Mouse (Mus musculus) thymus, adult 2 months (tissue): Measurements from ENCODE around the gene Fyb. TPM values are rescaled to one million over a fixed set of nuclear protein-coding genes. Genes with fewer than 3 reads are reported as not detected.
A peak's percentile ranks its signal among the peaks of the same experiment; 100 is the strongest.

Experiments used
- DNase-seq: peaks from one replicate; pipeline ENCODE4 v3.0.0; 2021
- H3K27ac ChIP-seq: fragments of 200-500 bp; 2 replicates; pipeline ENCODE4 v1.5.1; 2012; ENCODE audit warnings: low read length, control low read depth; ENCODE audit not compliant: control insufficient read depth, insufficient read depth
- H3K27me3 ChIP-seq: fragments of 200-500 bp; 2 replicates; pipeline ENCODE4 v1.6.1; 2012; ENCODE audit warnings: mild to moderate bottlenecking, low read length, moderate library complexity, mixed read lengths; ENCODE audit not compliant: control insufficient read depth, insufficient read depth
- H3K36me3 ChIP-seq: fragments of 200-500 bp; 2 replicates; pipeline ENCODE4 v1.6.1; 2012; ENCODE audit warnings: mild to moderate bottlenecking, low read length, moderate library complexity; ENCODE audit not compliant: control insufficient read depth, insufficient read depth
- H3K4me1 ChIP-seq: fragments of 200-500 bp; replicated peaks from 2 replicates; pipeline ENCODE4 v1.6.1; 2012; ENCODE audit warnings: low read length; ENCODE audit not compliant: control insufficient read depth, insufficient read depth
- H3K4me3 ChIP-seq: fragments of 200-500 bp; 2 replicates; pipeline ENCODE4 v1.5.1; 2012; ENCODE audit warnings: mild to moderate bottlenecking, low read length, control low read depth, moderate library complexity; ENCODE audit not compliant: control insufficient read depth, insufficient read depth
- CTCF ChIP-seq: fragments of 200-500 bp; IDR thresholded peaks from 2 replicates; pipeline ENCODE4 v1.5.1; 2012; ENCODE audit warnings: mild to moderate bottlenecking, control low read depth, low read length, moderate library complexity, borderline replicate concordance; ENCODE audit not compliant: control insufficient read depth, poor library complexity, insufficient read depth; ENCODE audit errors: extremely low read depth
- POLR2A ChIP-seq: fragments of 200-500 bp; IDR thresholded peaks from 2 replicates; pipeline ENCODE4 v1.6.1; 2012; ENCODE audit warnings: mild to moderate bottlenecking, low read length, control low read depth, moderate library complexity; ENCODE audit not compliant: control insufficient read depth, poor library complexity, insufficient read depth; ENCODE audit errors: extremely low read depth
- WGBS: fragments of 180-500 bp; shearing (Covaris S2); methylation state at CpG from one replicate; pipeline ENCODE4 v1.1.7; 2018; 5-methylcytosine and 5-hydroxymethylcytosine counted together
- polyA plus RNA-seq: library from polyadenylated mRNA; depleted of rRNA; stranded (reverse); fragments of >200 nt; gene quantifications from 2 replicates; pipeline ENCODE4 v1.2.3, GENCODE M21; 2012

The Fyb gene
- polyA plus RNA-seq, 1 experiment, result 141 TPM

- Histone ChIP-seq H3K4me1 (peaks cover 18% of the 10 kb centered on the region), H3K27me3 (no peaks in the 10 kb centered on the region), H3K27ac (peak overlapping the region; percentile 84), H3K4me3 (no peak overlapping the region), H3K36me3 (no peaks in the 10 kb centered on the region; the same call in 1 of the 2 replicates)
- TF ChIP-seq POLR2A (no peak), CTCF (no peak)
- WGBS, result 3% methylated on average over 6 of the region's 6 CpGs
- DNase-seq, result no peak
These were observed 78.7 kb downstream of the Fyb start for GRCm38 (mm10) chr15:6601330-6601729.

GRCm38 (mm10) chr15:6602003-6602402 is 79.3 kb downstream of the Fyb start:
- H3K27me3 ChIP-seq, result no peaks in the 10 kb centered on the region
- peaks cover 16% of the 10 kb centered on the region for H3K4me1 ChIP-seq
- 3% methylated on average over 4 of the region's 4 CpGs for WGBS
- H3K36me3 ChIP-seq, result no peaks in the 10 kb centered on the region; the same call in 1 of the 2 replicates
- no peak overlapping the region for H3K4me3 ChIP-seq
- H3K27ac ChIP-seq, result peak overlapping the region; percentile 84
- TF ChIP-seq POLR2A, result no peak
- no peak for TF ChIP-seq CTCF
- DNase-seq, result no peak

GRCm38 (mm10) chr15:6610703-6611102 is 88.0 kb downstream of the Fyb start:
- no peaks in the 10 kb centered on the region for H3K27me3 ChIP-seq
- no peak overlapping the region for H3K27ac ChIP-seq
- peaks cover 5% of the 10 kb centered on the region for H3K4me1 ChIP-seq
- 63% methylated on average over 5 of the region's 5 CpGs for WGBS
- no peak for DNase-seq
- TF ChIP-seq CTCF (no peak), POLR2A (no peak)
- no peaks in the 10 kb centered on the region for H3K36me3 ChIP-seq
- no peak overlapping the region for H3K4me3 ChIP-seq

GRCm38 (mm10) chr15:6612835-6613234 is 90.2 kb downstream of the Fyb start:
- Histone ChIP-seq H3K36me3 (no peaks in the 10 kb centered on the region), H3K4me1 (peaks cover 5% of the 10 kb centered on the region), H3K4me3 (no peak overlapping the region), H3K27ac (no peak overlapping the region; the same call in 1 of the 2 replicates), H3K27me3 (no peaks in the 10 kb centered on the region)
- TF ChIP-seq CTCF (no peak), POLR2A (no peak)
- no peak for DNase-seq
- WGBS, result 54% methylated on average over 3 of the region's 3 CpGs

GRCm38 (mm10) chr15:6616382-6617149 is 93.9 kb downstream of the Fyb start:
- no peak for DNase-seq
- WGBS, result 90% methylated on average over 5 of the region's 5 CpGs
- H3K4me3 ChIP-seq, result no peak overlapping the region

GRCm38 (mm10) chr15:6619558-6620316 is 97.1 kb downstream of the Fyb start:
- 92% methylated on average over 12 of the region's 12 CpGs for WGBS
- Histone ChIP-seq H3K4me1 (peaks cover 5% of the 10 kb centered on the region), H3K36me3 (peaks cover 33% of the 10 kb centered on the region), H3K4me3 (no peak overlapping the region), H3K27ac (no peak overlapping the region), H3K27me3 (no peaks in the 10 kb centered on the region)
- no peak for DNase-seq
- TF ChIP-seq POLR2A, result no peak
- no peak for TF ChIP-seq CTCF

More at GRCm38 (mm10) chr15:6616382-6617149, 93.9 kb downstream of the Fyb start:
- Histone ChIP-seq H3K27me3 (no peaks in the 10 kb centered on the region), H3K36me3 (peaks cover 17% of the 10 kb centered on the region), H3K27ac (no peak overlapping the region), H3K4me1 (peaks cover 2% of the 10 kb centered on the region)
- TF ChIP-seq POLR2A, result no peak
- no peak for TF ChIP-seq CTCF
